Mouse (Mus musculus) stomach, postnatal 0 days (tissue): ENCODE results near the gene Wfdc2.

Source experiments
- CTCF ChIP-seq: IDR thresholded peaks from 2 replicates; pipeline ENCODE4 v1.5.1; 2016; ENCODE audit warnings: antibody characterized with exemption, low read depth, mild to moderate bottlenecking, moderate library complexity
- EP300 ChIP-seq: optimal IDR thresholded peaks from 2 replicates; pipeline ENCODE3; 2016; ENCODE audit warnings: antibody characterized with exemption

DNA sequence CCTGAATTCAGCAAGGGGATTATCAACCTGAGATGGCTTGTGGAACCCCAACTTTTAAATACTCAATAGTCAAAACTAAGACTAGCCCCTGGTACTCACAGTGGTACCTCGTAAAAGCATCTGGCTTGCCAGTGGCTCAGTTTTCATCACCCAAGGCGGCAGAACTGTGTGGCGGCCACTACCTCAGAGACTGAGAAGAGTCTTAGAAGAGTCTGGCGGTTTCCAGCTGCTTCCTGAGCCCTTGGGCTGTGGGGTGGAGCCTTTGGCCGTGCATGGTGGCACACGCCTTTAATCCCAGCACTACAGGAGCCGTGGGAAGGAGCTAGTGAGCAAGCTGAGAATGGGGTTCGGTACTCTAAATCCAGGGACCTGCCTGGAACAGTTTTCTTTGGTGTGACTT lies 39.9 kb upstream of the Wfdc2 start:
- TF ChIP-seq CTCF (no peak), EP300 (no peak)
